Mouse (Mus musculus) frontal cortex, adult 2 months (tissue): ENCODE results near the gene Frg2f1. TPM values are rescaled to one million over a fixed set of nuclear protein-coding genes. Genes with fewer than 3 reads are reported as not detected.

Experiments used
- DNase-seq, 2 experiments: peaks; one replicate each; pipeline ENCODE4 v3.0.0; 2022; ENCODE audit warnings: low spot score in 1 of 2; ENCODE audit errors: extremely low spot score in 1 of 2
- polyA plus RNA-seq: library from polyadenylated mRNA; depleted of rRNA; stranded (reverse); fragments of >200 nt; gene quantifications from 2 replicates; pipeline ENCODE4 v1.2.3, GENCODE M21; 2012; rRNA removed

Gene Frg2f1
- polyA plus RNA-seq, 1 experiment = 14.2 TPM

DNA sequence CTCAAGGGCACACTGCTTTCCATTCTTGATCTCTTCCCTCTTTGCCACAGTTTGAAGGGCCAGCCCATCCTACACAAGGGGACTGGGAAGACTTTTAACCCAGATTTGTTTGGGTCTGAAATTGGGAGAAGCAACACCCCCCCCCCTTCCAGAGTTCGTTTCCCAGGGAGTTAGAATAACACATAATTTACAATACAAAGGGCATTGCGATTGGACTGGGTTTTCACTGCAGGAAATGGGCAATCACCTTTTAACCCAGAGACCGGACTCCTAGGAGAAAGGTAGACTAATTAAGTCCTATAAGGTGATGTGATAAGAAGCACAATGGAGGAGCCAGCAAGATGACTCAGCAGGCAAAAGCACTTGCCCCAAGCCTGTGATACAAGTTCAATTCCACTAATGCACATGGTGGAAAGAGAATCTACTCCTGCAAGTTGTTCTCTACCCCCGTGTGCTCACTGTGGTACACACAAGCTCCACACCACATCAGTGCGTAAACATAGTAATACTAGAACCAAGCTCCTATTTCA lies 40.9 kb downstream of the Frg2f1 start:
- no peak for DNase-seq

DNA sequence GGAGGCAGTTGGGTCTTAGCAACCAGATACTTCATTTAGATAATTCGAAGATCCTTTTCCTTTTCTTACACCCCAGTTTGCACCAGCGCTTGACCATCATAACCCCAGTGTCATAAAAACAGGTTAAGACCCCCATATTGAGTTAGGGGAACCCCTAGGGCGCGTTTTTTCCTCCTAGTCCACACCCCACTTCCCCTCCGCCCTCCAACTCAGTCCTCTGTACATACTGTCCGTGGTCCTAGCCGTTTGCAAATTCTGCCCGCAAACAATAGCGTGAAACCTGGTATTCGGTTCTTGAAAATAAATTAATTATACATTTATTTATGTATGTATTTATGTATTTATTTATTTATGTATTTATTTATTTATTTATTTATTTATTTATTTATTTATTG lies 46.4 kb downstream of the Frg2f1 start:
- no peak for DNase-seq

DNA sequence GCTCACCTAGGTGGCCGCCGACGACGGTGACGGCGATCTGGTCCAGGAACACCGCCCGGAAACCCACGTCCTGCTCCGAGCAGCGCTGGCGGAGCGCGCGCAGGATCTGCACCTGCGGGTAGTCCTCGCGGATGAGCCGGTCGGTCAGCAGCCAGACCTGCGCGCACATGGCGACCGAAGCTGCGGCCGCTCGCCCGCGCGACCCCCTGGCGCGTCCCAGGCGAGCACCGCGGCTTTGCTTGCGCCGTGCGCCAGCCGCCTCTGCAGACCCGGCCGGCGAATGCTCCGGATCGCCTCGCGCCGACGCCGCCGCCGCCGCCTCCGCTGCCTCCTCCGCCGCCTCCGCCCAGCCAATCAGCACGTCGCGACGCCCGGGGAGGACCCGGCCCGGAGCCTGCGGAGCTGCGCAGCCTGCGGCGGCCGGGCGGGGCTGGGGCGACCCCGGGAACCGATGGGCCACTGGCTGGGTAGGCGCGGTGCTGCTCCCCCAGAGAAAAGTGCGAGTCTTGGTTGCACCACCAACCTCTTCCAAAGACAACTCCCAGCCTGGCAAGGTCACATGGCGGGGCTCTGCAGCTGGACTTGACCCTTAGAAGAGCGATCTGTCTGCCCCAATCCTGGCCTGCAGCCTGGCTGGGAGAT lies 46.9 kb downstream of the Frg2f1 start, which contains the start of gene Rimkla:
Rimkla (minus strand) TSS at position 338 of the 642 bp plus-strand sequence.
- peak in 1 of 2 experiments; percentile 55 for DNase-seq

DNA sequence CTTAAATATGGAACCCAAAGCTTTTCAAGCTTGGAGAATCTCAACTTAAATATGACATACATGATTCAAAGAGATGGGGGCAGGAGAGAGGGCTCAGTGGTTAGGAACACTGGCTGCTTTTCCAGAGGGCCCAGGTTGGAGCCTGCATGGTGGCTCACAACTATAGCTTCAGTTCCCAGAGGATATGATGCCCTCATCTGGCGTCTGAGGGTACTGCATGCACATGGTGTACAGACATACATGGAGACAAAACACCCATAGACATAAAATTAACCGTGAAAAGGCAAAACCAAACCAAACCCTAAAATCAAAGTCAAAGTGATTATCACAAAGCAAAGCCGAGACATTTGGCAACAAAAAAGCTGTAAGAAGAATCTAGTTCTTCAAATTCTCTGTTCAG lies 48.5 kb downstream of the Frg2f1 start:
- peak in 1 of 2 experiments; percentile 50 for DNase-seq

DNA sequence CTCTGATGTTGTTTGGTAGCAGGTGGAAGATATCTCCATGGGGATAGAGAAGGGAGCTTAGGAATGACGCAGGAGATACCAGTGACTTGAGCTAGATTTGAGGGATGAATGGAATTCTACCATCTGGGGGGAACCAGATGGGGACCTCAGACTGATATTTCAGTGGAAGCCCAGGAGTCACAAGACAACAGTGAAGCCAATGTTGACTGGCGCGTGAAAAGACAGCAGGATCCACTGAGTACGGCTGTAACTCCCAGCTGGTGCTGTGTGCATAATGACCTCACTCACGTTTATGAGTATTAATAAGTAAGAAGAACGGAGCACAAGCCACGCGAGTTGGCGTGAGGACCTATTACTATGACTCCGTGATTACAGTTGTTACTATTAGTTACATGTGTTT lies 49.7 kb downstream of the Frg2f1 start:
- no peak for DNase-seq

DNA sequence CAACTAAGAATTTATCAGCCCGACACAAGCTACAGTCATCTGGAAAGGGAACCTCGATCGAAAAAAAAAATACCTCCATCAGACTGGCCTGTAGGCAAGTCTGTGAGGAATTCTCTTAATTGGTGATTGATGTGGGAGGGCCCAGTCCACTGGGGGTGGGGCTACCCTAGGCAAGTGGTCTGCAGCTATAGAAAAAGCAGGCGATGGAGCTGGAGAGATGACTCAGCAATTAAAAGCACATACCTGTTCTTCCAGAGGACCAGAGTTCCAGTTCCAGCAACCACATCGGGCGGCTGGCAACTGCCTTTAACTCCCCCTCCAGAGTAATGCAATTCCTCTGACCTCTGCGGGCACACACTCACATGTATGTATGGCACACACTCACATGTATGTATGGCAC lies 54.4 kb downstream of the Frg2f1 start:
- DNase-seq = no peak

DNA sequence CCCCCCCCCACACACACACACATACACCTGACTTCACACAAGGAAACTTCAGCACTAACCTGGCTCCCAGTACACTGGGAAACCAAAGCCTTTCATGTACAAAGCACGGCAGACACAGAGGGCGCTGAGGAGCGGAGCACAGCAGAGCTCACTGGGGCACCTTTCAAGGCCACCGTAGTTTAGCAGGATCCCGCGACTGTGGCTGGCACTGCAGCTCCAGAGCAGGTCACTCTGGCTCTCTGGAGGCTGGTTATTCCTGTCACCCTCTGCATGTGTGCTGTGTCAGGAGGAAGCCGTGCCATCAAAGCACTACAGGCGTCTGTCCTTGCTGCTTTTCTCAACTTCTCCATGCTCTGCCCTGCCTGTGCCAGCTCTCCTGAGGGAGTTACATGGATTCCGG lies 56.3 kb downstream of the Frg2f1 start:
- DNase-seq = no peak

Other genes starting within 250 kb of the Frg2f1 start
- gene Ybx1, start 244.9 kb downstream of the Frg2f1 start, polyA plus RNA-seq = 326 and 332 TPM in 2 replicates
- 26.7 and 29.3 TPM in 2 replicates for gene Ppih, start 219.0 kb downstream of the Frg2f1 start, polyA plus RNA-seq
- 17.4 and 17.7 TPM in 2 replicates for gene Ccdc30, start 124.0 kb downstream of the Frg2f1 start, polyA plus RNA-seq
- 7.7 and 10.3 TPM in 2 replicates for gene Ppcs, start 117.1 kb downstream of the Frg2f1 start, polyA plus RNA-seq
- gene Zmynd12, start 116.7 kb downstream of the Frg2f1 start, polyA plus RNA-seq = 0.80 and 0.88 TPM in 2 replicates
- 11.6 and 12.0 TPM in 2 replicates for gene Rimkla, start 46.9 kb downstream of the Frg2f1 start, polyA plus RNA-seq
- gene Foxj3, start 2.5 kb downstream of the Frg2f1 start, polyA plus RNA-seq = 35.5 and 39.4 TPM in 2 replicates
- not detected in 2 replicates for gene Guca2a, start 98.2 kb upstream of the Frg2f1 start, polyA plus RNA-seq
- 0.88 and 2.4 TPM in 2 replicates for gene Guca2b, start 119.4 kb upstream of the Frg2f1 start, polyA plus RNA-seq
- gene Hivep3, start 194.3 kb upstream of the Frg2f1 start, polyA plus RNA-seq = 38.3 and 43.8 TPM in 2 replicates